Mouse (Mus musculus): ENCODE data around the gene Tdp2. TPM values are rescaled to one million over a fixed set of nuclear protein-coding genes. Genes with fewer than 3 reads are reported as not detected.

The Tdp2 gene
- polyA plus RNA-seq, 1 experiment from 2014 or later: 22.0 TPM

- no peaks in the 10 kb centered on the region for H3K27me3 ChIP-seq (ENCODE audit: control insufficient read depth, insufficient read depth, low read length)
- TF ChIP-seq CTCF (IDR thresholded peaks at IDR 0.05; ENCODE audit: low read depth) (no peak), EP300 (optimal IDR thresholded peaks at IDR 0.05) (no peak)
- WGBS: 66% methylated on average over 9 of the region's 9 CpGs
- H3K27ac ChIP-seq (replicated peaks): no peak overlapping the region
- no peaks in the 10 kb centered on the region for H3K9me3 ChIP-seq (ENCODE audit: control insufficient read depth, low read length)
- H3K36me3 ChIP-seq (ENCODE audit: control insufficient read depth, insufficient read depth, low read length): no peaks in the 10 kb centered on the region
- ATAC-seq (ENCODE audit: low FRiP score, low TSS enrichment) (peak; percentile 56; the same call in 1 of the 2 replicates), DNase-seq (ENCODE audit: low spot score) (no peak)
- H3K4me1 ChIP-seq (replicated peaks; ENCODE audit: control insufficient read depth, insufficient read depth): no peaks in the 10 kb centered on the region
- H3K4me2 ChIP-seq (replicated peaks; ENCODE audit: low read depth): no peak overlapping the region
- H3K9ac ChIP-seq (ENCODE audit: low read length): no peak overlapping the region
- no peak overlapping the region for H3K4me3 ChIP-seq (ENCODE audit: low read depth, low read length)
Observed at GRCm38 (mm10) chr13:24792411-24793045, 39.0 kb upstream of the Tdp2 start.

DNA sequence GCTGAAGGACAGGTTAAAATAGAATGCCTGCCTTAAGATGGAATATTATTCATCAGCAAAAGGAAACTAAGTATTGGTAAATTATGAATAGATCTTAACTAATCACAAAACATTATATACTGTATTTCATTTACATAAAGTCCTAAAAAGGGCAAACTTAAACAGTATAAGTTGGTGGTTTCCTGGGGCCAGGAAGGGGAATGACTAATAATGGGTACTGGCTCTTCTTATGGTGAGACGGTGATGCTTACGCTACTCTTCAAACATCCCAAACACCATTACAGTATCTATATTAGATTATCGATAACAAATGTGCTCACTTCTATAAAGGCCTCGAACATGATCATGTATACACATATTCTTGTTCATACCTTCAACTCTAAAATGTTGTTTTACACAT lies 32.8 kb upstream of the Tdp2 start:
- ATAC-seq (ENCODE audit: low FRiP score, low TSS enrichment) (no peak), DNase-seq (ENCODE audit: low spot score) (no peak)
- Histone ChIP-seq H3K27ac (replicated peaks) (no peak overlapping the region), H3K9ac (ENCODE audit: low read length) (no peak overlapping the region), H3K36me3 (ENCODE audit: control insufficient read depth, insufficient read depth, low read length) (no peaks in the 10 kb centered on the region), H3K9me3 (ENCODE audit: control insufficient read depth, low read length) (no peaks in the 10 kb centered on the region), H3K4me2 (replicated peaks; ENCODE audit: low read depth) (no peak overlapping the region), H3K27me3 (ENCODE audit: control insufficient read depth, insufficient read depth, low read length) (no peaks in the 10 kb centered on the region), H3K4me1 (replicated peaks; ENCODE audit: control insufficient read depth, insufficient read depth) (no peaks in the 10 kb centered on the region), H3K4me3 (ENCODE audit: low read depth, low read length) (no peak overlapping the region)
- 95% methylated on average over 4 of the region's 4 CpGs for WGBS
- TF ChIP-seq EP300 (optimal IDR thresholded peaks at IDR 0.05) (no peak), CTCF (IDR thresholded peaks at IDR 0.05; ENCODE audit: low read depth) (no peak)

DNA sequence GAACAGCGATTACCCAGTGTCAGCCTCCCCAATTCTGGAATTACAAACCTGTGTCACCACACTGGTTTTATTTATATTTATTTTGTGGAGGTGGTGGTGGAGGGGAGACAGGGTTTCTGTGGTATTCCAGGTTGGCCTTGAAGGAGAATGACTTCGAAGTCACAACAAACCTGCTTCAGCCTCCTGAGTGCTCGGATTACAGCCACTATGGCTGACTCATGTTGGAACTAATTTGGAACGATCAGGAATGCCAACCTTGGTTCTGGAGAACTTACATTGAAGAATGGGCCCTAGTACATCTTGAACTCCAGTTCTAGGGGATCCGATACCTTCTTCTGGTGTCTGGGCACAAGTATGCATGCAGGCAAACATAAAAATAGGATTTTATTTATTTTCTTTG lies 32.1 kb upstream of the Tdp2 start:
- ATAC-seq (ENCODE audit: low FRiP score, low TSS enrichment) (no peak), DNase-seq (ENCODE audit: low spot score) (no peak)
- Histone ChIP-seq H3K36me3 (ENCODE audit: control insufficient read depth, insufficient read depth, low read length) (no peaks in the 10 kb centered on the region), H3K9ac (ENCODE audit: low read length) (no peak overlapping the region), H3K27me3 (ENCODE audit: control insufficient read depth, insufficient read depth, low read length) (no peaks in the 10 kb centered on the region), H3K4me3 (ENCODE audit: low read depth, low read length) (peak overlapping the region; percentile 97), H3K4me1 (replicated peaks; ENCODE audit: control insufficient read depth, insufficient read depth) (no peaks in the 10 kb centered on the region), H3K4me2 (replicated peaks; ENCODE audit: low read depth) (peak overlapping the region; percentile 74), H3K9me3 (ENCODE audit: control insufficient read depth, low read length) (no peaks in the 10 kb centered on the region), H3K27ac (replicated peaks) (peak overlapping the region; percentile 88)
- 60% methylated on average over 5 of the region's 5 CpGs for WGBS
- TF ChIP-seq CTCF (IDR thresholded peaks at IDR 0.05; ENCODE audit: low read depth) (no peak), EP300 (optimal IDR thresholded peaks at IDR 0.05) (no peak)

DNA sequence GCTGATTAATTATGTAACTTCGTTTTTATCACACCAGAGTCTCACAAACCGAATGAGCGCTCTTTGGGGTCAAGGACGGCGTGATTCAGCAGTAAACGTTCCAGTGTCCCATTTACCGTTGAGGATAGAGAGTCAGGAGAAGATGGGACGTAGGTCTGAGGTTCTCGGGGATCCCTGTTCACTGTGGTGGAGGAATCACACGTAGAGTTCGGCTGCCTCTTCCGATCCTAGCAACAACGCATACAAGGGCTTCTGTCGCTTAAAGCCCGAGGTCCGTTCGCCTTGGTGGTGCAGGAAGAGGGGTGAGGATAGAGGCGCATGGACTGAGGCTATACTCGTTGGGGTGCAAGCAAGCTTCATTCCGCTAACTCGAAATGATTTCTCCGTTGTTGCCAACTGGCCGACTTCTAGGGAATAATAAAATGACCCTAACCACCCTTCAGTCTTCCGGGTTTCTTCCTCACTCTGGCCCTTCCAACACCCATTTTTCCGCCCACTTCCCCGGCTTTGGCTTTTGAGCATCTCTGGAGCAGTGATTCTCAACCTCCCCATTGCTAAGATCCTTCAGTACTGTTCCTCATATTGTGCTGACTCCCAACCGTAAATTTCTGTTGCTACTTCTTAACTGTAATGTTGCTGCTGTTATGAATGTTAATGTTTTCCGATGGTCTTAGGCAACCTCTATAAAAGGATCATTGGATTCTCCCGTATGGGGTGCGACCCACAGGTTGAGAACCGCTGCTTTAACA lies 31.4 kb upstream of the Tdp2 start:
- Histone ChIP-seq H3K4me1 (replicated peaks; ENCODE audit: control insufficient read depth, insufficient read depth) (no peaks in the 10 kb centered on the region), H3K4me3 (ENCODE audit: low read depth, low read length) (peak overlapping the region; percentile 97), H3K4me2 (replicated peaks; ENCODE audit: low read depth) (peak overlapping the region; percentile 74), H3K9me3 (ENCODE audit: control insufficient read depth, low read length) (no peaks in the 10 kb centered on the region), H3K27me3 (ENCODE audit: control insufficient read depth, insufficient read depth, low read length) (no peaks in the 10 kb centered on the region), H3K27ac (replicated peaks) (peak overlapping the region; percentile 88), H3K9ac (ENCODE audit: low read length) (peak overlapping the region; percentile 41), H3K36me3 (ENCODE audit: control insufficient read depth, insufficient read depth, low read length) (no peaks in the 10 kb centered on the region)
- WGBS: 1% methylated on average over 31 of the region's 31 CpGs
- DNase-seq (ENCODE audit: low spot score) (peak; percentile 47), ATAC-seq (ENCODE audit: low FRiP score, low TSS enrichment) (peak; percentile 27)
- TF ChIP-seq CTCF (IDR thresholded peaks at IDR 0.05; ENCODE audit: low read depth) (no peak), EP300 (optimal IDR thresholded peaks at IDR 0.05) (peak; percentile 29)

DNA sequence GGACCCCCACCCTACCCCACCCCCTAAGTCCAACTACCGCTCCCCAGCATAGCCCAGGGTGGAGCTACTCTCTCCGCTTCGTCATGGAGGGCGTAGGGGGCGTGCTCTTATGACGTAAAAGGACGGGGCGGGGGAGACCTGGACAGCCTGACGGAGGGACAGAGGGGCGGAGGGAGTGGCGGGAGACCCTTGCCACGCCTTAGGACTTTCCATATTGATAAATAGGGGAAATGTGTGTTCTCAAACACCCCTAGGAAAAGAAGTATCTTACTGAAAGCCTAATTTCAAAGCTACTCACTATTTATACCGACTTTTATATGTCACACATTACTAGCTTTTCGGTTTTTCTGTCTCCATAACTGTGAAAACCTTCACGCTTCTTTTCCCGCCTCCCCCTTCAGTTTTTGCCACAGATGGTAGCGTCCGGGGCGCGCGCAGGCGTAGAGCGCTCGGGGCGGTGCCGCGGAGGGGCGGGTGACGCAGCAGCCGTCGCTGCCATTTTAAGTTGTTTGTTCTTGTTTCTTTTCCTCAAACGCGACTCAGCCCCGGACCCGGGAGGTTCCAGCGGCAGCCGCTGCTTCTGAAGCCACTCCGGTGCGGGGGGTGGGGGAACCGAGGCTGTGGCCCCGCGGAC lies 30.7 kb upstream of the Tdp2 start:
- Histone ChIP-seq H3K9ac (ENCODE audit: low read length) (peak overlapping the region; percentile 98), H3K4me3 (ENCODE audit: low read depth, low read length) (peak overlapping the region; percentile 97), H3K4me2 (replicated peaks; ENCODE audit: low read depth) (peak overlapping the region; percentile 88), H3K27ac (replicated peaks) (peak overlapping the region; percentile 100), H3K9me3 (ENCODE audit: control insufficient read depth, low read length) (no peaks in the 10 kb centered on the region), H3K4me1 (replicated peaks; ENCODE audit: control insufficient read depth, insufficient read depth) (no peaks in the 10 kb centered on the region), H3K27me3 (ENCODE audit: control insufficient read depth, insufficient read depth, low read length) (no peaks in the 10 kb centered on the region), H3K36me3 (ENCODE audit: control insufficient read depth, insufficient read depth, low read length) (peaks cover 2% of the 10 kb centered on the region; the same call in 1 of the 2 replicates)
- ATAC-seq (ENCODE audit: low FRiP score, low TSS enrichment) (peak; percentile 97), DNase-seq (ENCODE audit: low spot score) (peak; percentile 99)
- TF ChIP-seq CTCF (IDR thresholded peaks at IDR 0.05; ENCODE audit: low read depth) (peak; percentile 18; the same call in 1 of the 2 replicates), EP300 (optimal IDR thresholded peaks at IDR 0.05) (no peak)
- 1% methylated on average over 42 of the region's 42 CpGs for WGBS
